Mouse (Mus musculus) CH12.LX (cell line): ENCODE measurements around the gene Cwc22. TPM values are rescaled to one million over a fixed set of nuclear protein-coding genes. Genes with fewer than 3 reads are reported as not detected.

Experiments
- DNase-seq: peaks from one replicate; pipeline ENCODE4 v3.0.0-alpha.2; 2013; ENCODE audit errors: extremely low read depth
- H3K27ac ChIP-seq: 2 replicates; pipeline ENCODE4 v1.5.1; 2012; ENCODE audit warnings: low read depth, mild to moderate bottlenecking, control low read depth, moderate library complexity; ENCODE audit not compliant: insufficient read depth
- H3K27me3 ChIP-seq: replicated peaks from 2 replicates; pipeline ENCODE3; 2012; ENCODE audit warnings: inconsistent platforms
- H3K36me3 ChIP-seq, 2 experiments: replicated peaks in 1 of 2; 2 replicates each; pipeline versions ENCODE3 to v1.6.1; 2012; ENCODE audit warnings: inconsistent platforms in 1 of 2, low read length in 1 of 2, mild to moderate bottlenecking in 1 of 2, mixed read lengths in 1 of 2, moderate library complexity in 1 of 2; ENCODE audit not compliant: control insufficient read depth in 1 of 2, insufficient read depth in 1 of 2
- H3K4me1 ChIP-seq, 2 experiments: 2 replicates each; pipeline ENCODE4 v1.6.1; 2012; ENCODE audit warnings: inconsistent platforms in 1 of 2, moderate library complexity in 1 of 2; ENCODE audit not compliant: insufficient read depth in 2 of 2, control insufficient read depth in 1 of 2
- H3K4me2 ChIP-seq: 2 replicates; pipeline ENCODE4 v1.6.1; 2012; ENCODE audit warnings: low read depth, mild to moderate bottlenecking, control low read depth; ENCODE audit not compliant: poor library complexity, insufficient read depth, severe bottlenecking
- H3K4me3 ChIP-seq, 3 experiments: fragments of 150-350 bp in 1 of 3; sonication (generic) in 1 of 3; replicated peaks in 1 of 3; 2 replicates each; pipeline versions ENCODE3 to v1.5.1; 2011 to 2012; ENCODE audit warnings: low read depth in 2 of 3, low read length in 2 of 3, mild to moderate bottlenecking in 2 of 3, moderate library complexity in 2 of 3, control low read depth in 1 of 3, improper control_type of control experiment in 1 of 3, inconsistent platforms in 1 of 3, mixed read lengths in 1 of 3; ENCODE audit not compliant: poor library complexity in 1 of 3
- H3K79me2 ChIP-seq: replicated peaks from 2 replicates; pipeline ENCODE4 v1.6.1; 2012; ENCODE audit warnings: mild to moderate bottlenecking, moderate library complexity; ENCODE audit not compliant: control insufficient read depth, poor library complexity, insufficient read depth, severe bottlenecking; ENCODE audit errors: extremely low read depth
- H3K9ac ChIP-seq: 2 replicates; pipeline ENCODE4 v1.6.1; 2012; ENCODE audit warnings: low read depth, mild to moderate bottlenecking, control low read depth, moderate library complexity; ENCODE audit not compliant: insufficient read depth
- H3K9me3 ChIP-seq: replicated peaks from 2 replicates; pipeline ENCODE3; 2012; ENCODE audit warnings: low read length, inconsistent platforms, mixed read lengths
- BHLHE40 ChIP-seq: IDR thresholded peaks from 2 replicates; pipeline ENCODE4 v1.6.1; 2011; ENCODE audit warnings: mild to moderate bottlenecking, low read depth, low read length, improper control_type of control experiment
- CHD2 ChIP-seq: IDR thresholded peaks from 2 replicates; pipeline ENCODE4 v1.6.1; 2011; ENCODE audit warnings: low read length, improper control_type of control experiment
- CTCF ChIP-seq, 2 experiments: IDR thresholded peaks in 1 of 2; conservative IDR thresholded peaks in 1 of 2; 2 replicates each; pipeline ENCODE4 v1.5.1; 2011 to 2012; ENCODE audit warnings: low read depth in 2 of 2, low read length in 2 of 2, improper control_type of control experiment in 1 of 2, inconsistent platforms in 1 of 2, mild to moderate bottlenecking in 1 of 2, moderate library complexity in 1 of 2
- ELF1 ChIP-seq: IDR thresholded peaks from 2 replicates; pipeline ENCODE4 v1.6.1; 2014; ENCODE audit warnings: low read depth, mild to moderate bottlenecking, inconsistent platforms, low read length, improper control_type of control experiment
- EP300 ChIP-seq: IDR thresholded peaks from 2 replicates; pipeline ENCODE4 v1.6.1; 2011; ENCODE audit warnings: low read length, improper control_type of control experiment
- GABPA ChIP-seq: IDR thresholded peaks from 2 replicates; pipeline ENCODE4 v1.6.1; 2012; ENCODE audit warnings: low read depth, low read length, improper control_type of control experiment, inconsistent platforms; ENCODE audit not compliant: insufficient replicate concordance
- HCFC1 ChIP-seq: IDR thresholded peaks from 2 replicates; pipeline ENCODE4 v1.6.1; 2012; ENCODE audit warnings: low read depth, mild to moderate bottlenecking, inconsistent platforms, low read length, improper control_type of control experiment
- IRF4 ChIP-seq: IDR thresholded peaks from 2 replicates; pipeline ENCODE4 v1.6.1; 2014; ENCODE audit warnings: low read depth, mild to moderate bottlenecking, inconsistent platforms, low read length, improper control_type of control experiment
- JUND ChIP-seq: conservative IDR thresholded peaks from 2 replicates; pipeline ENCODE4 v1.6.1; 2011; ENCODE audit warnings: low read depth, low read length, improper control_type of control experiment
- KAT2A ChIP-seq: IDR thresholded peaks from 2 replicates; pipeline ENCODE4 v1.6.1; 2012; ENCODE audit warnings: low read length, improper control_type of control experiment, inconsistent platforms; ENCODE audit not compliant: insufficient replicate concordance
- MAFK ChIP-seq: IDR thresholded peaks from 2 replicates; pipeline ENCODE4 v1.6.1; 2011; ENCODE audit warnings: low read length, improper control_type of control experiment; ENCODE audit not compliant: insufficient replicate concordance
- MAZ ChIP-seq: IDR thresholded peaks from 2 replicates; pipeline ENCODE4 v1.6.1; 2012; ENCODE audit warnings: low read depth, mild to moderate bottlenecking, inconsistent platforms, low read length, improper control_type of control experiment, moderate library complexity
- MXI1 ChIP-seq: IDR thresholded peaks from 2 replicates; pipeline ENCODE4 v1.6.1; 2011; ENCODE audit warnings: mild to moderate bottlenecking, low read depth, low read length, improper control_type of control experiment
- MYC ChIP-seq: IDR thresholded peaks from 2 replicates; pipeline ENCODE4 v1.6.1; 2011; ENCODE audit warnings: low read depth, mild to moderate bottlenecking, improper control_type of control experiment, low read length
- NELFE ChIP-seq: IDR thresholded peaks from 2 replicates; pipeline ENCODE4 v1.6.1; 2011; ENCODE audit warnings: low read depth, low read length, improper control_type of control experiment
- POLR2A ChIP-seq: IDR thresholded peaks from 2 replicates; pipeline ENCODE4 v1.6.1; 2011; ENCODE audit warnings: low read depth, mild to moderate bottlenecking, improper control_type of control experiment, low read length
- RAD21 ChIP-seq: IDR thresholded peaks from 2 replicates; pipeline ENCODE4 v1.6.1; 2011; ENCODE audit warnings: low read depth, mild to moderate bottlenecking, low read length, improper control_type of control experiment, moderate library complexity
- RCOR1 ChIP-seq: conservative IDR thresholded peaks from 2 replicates; pipeline ENCODE4 v1.6.1; 2012; ENCODE audit warnings: low read depth, mild to moderate bottlenecking, inconsistent platforms, low read length, improper control_type of control experiment
- SMC3 ChIP-seq: IDR thresholded peaks from 2 replicates; pipeline ENCODE4 v1.6.1; 2011; ENCODE audit warnings: low read depth, low read length, improper control_type of control experiment
- TCF12 ChIP-seq: IDR thresholded peaks from 2 replicates; pipeline ENCODE4 v1.6.1; 2014; ENCODE audit warnings: low read depth, mild to moderate bottlenecking, inconsistent platforms, low read length, improper control_type of control experiment
- UBTF ChIP-seq: IDR thresholded peaks from 2 replicates; pipeline ENCODE4 v1.6.1; 2012; ENCODE audit warnings: low read depth, mild to moderate bottlenecking, inconsistent platforms, low read length, improper control_type of control experiment, moderate library complexity
- USF1 ChIP-seq: IDR thresholded peaks from 2 replicates; pipeline ENCODE4 v1.6.1; 2014; ENCODE audit warnings: low read depth, mild to moderate bottlenecking, inconsistent platforms, low read length, improper control_type of control experiment
- ZKSCAN1 ChIP-seq: IDR thresholded peaks from 2 replicates; pipeline ENCODE4 v1.6.1; 2012; ENCODE audit warnings: low read depth, inconsistent platforms, low read length, improper control_type of control experiment, borderline replicate concordance
- ZMIZ1 ChIP-seq: IDR thresholded peaks from 2 replicates; pipeline ENCODE4 v1.6.1; 2012; ENCODE audit warnings: low read depth, mild to moderate bottlenecking, inconsistent platforms, low read length, improper control_type of control experiment
- ZNF384 ChIP-seq: IDR thresholded peaks from 2 replicates; pipeline ENCODE4 v1.6.1; 2012; ENCODE audit warnings: low read depth, low read length, improper control_type of control experiment, inconsistent platforms
- dilution Hi-C: fragments of 300-500 bp; cut with MboI; formaldehyde crosslinking; loops from 2 replicates; pipeline ENCODE4 v1.14.3; 2020; ENCODE audit warnings: low sequenced_read_pairs; ENCODE audit not compliant: extremely low pct_unique_long_range_greater_than_20kb, extremely low pct_ligation_motif_present
- in situ Hi-C: fragments of 300-500 bp; cut with MboI; formaldehyde crosslinking; loops from 3 replicates; pipeline ENCODE4 v1.14.3; 2019; ENCODE audit warnings: low sequenced_read_pairs, low pct_ligation_motif_present, low pct_unique_long_range_greater_than_20kb, mixed read lengths
- polyA plus RNA-seq: library from polyadenylated mRNA; unstranded; fragments of >175 nt; gene quantifications from 2 replicates; pipeline ENCODE4 v1.2.1, GENCODE M21; 2012; ENCODE audit warnings: low read depth; ENCODE audit not compliant: insufficient read length
- total RNA-seq, 2 experiments: library from RNA; depleted of rRNA; stranded (reverse); fragments of 300-350 nt in 1 of 2; fragments of >200 nt in 1 of 2; gene quantifications; 2 replicates each; pipeline ENCODE4 v1.2.3; 2012 to 2014

Gene Cwc22
- total and polyA plus RNA-seq, 3 experiments = 51.3 to 74.5 (median 53.2) TPM

DNA sequence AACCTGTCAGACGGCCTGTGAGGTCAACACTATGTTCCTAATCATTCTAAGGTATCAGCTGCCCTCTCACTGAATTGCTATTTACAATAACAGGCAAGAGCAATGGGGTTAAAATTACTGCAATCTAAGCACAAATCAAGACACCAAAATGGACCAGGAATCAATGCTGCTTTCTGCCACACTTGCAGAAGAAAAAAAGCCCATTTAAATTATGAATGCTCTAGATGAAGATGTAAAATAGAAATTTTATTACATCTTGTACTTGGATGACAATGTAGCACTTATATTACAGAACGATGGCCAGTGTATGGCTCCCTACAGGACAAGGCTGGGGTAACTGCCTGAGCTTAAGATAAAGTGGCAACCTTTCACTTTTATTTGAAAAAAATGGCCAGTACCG lies 27.7 kb downstream of the Cwc22 start:
- Histone ChIP-seq H3K4me3 (no peak overlapping the region), H3K9me3 (no peaks in the 10 kb centered on the region), H3K9ac (no peak overlapping the region), H3K27ac (no peak overlapping the region), H3K79me2 (no peaks in the 10 kb centered on the region), H3K36me3 (peaks cover 48 to 76% of the 10 kb centered on the region in 2 experiments), H3K27me3 (no peaks in the 10 kb centered on the region), H3K4me1 (no peaks in the 10 kb centered on the region), H3K4me2 (no peak overlapping the region)
- dilution Hi-C loops (no loop called here), in situ Hi-C loops (no loop called here)
- DNase-seq = no peak
- no peak for TF ChIP-seq RCOR1
- TF ChIP-seq POLR2A = no peak
- TF ChIP-seq BHLHE40 = no peak
- no peak for TF ChIP-seq RAD21
- TF ChIP-seq ZMIZ1 = no peak
- TF ChIP-seq MAFK = no peak
- no peak for TF ChIP-seq USF1
- TF ChIP-seq MYC = no peak
- no peak for TF ChIP-seq MAZ
- no peak for TF ChIP-seq TCF12
- TF ChIP-seq ZKSCAN1 = no peak
- TF ChIP-seq ELF1 = no peak
- TF ChIP-seq SMC3 = no peak
- TF ChIP-seq CHD2 = no peak
- no peak for TF ChIP-seq GABPA
- no peak for TF ChIP-seq ZNF384
- TF ChIP-seq KAT2A = no peak
- TF ChIP-seq MXI1 = no peak

GRCm38 (mm10) chr2:77918006-77918405 lies 28.2 kb downstream of the Cwc22 start:
- DNase-seq = no peak
- Histone ChIP-seq H3K79me2 (no peaks in the 10 kb centered on the region), H3K4me3 (no peak overlapping the region), H3K4me2 (no peak overlapping the region), H3K9me3 (no peaks in the 10 kb centered on the region), H3K27me3 (no peaks in the 10 kb centered on the region), H3K9ac (no peak overlapping the region), H3K36me3 (peaks cover 47 to 76% of the 10 kb centered on the region in 2 experiments), H3K27ac (no peak overlapping the region), H3K4me1 (no peaks in the 10 kb centered on the region)
- TF ChIP-seq EP300 = no peak
- TF ChIP-seq NELFE = no peak
- TF ChIP-seq ZKSCAN1 = no peak
- TF ChIP-seq SMC3 = no peak
- TF ChIP-seq RAD21 = no peak
- no peak for TF ChIP-seq UBTF
- no peak for TF ChIP-seq JUND
- TF ChIP-seq IRF4 = no peak
- no peak for TF ChIP-seq CTCF (conservative IDR thresholded peaks at IDR 0.05 in 1 of 2, IDR thresholded peaks at IDR 0.05 in 1 of 2; ENCODE audit: low read depth in 2 of 2, low read length in 2 of 2)
- TF ChIP-seq ZMIZ1 = no peak
- no peak for TF ChIP-seq HCFC1
- no peak for TF ChIP-seq ELF1
- in situ Hi-C loops (no loop called here), dilution Hi-C loops (no loop called here)
